Mouse (Mus musculus) embryonic facial prominence, embryonic 14.5 days (tissue): ENCODE measurements at regions not wholly inside any gene's neighbourhood (a gene's known extent, or its start where the extent isn't known, plus 50 kb on each side); places are given as distances from the start of the nearest gene placed in this dataset.

Source experiments
- ATAC-seq: fragments of 200-750 bp; cut with Nextera tagmentation; 2 replicates; pipeline ENCODE4 v1.8.0; 2017; ENCODE audit warnings: low read depth, moderate number of reproducible peaks, moderate TSS enrichment
- DNase-seq: peaks from one replicate; pipeline ENCODE4 v3.0.0-alpha.2; 2015; ENCODE audit warnings: low spot score
- H3K27ac ChIP-seq: fragments of 300-500 bp; sonication (generic); replicated peaks from 2 replicates; pipeline ENCODE4 v1.5.1; 2014; ENCODE audit warnings: low read depth, mild to moderate bottlenecking, low read length, moderate library complexity
- H3K27me3 ChIP-seq: fragments of 300-500 bp; sonication (generic); replicated peaks from 2 replicates; pipeline ENCODE4 v1.6.1; 2014; ENCODE audit warnings: low read length; ENCODE audit not compliant: control insufficient read depth, insufficient read depth
- H3K36me3 ChIP-seq: fragments of 300-500 bp; sonication (generic); 2 replicates; pipeline ENCODE4 v1.6.1; 2014; ENCODE audit warnings: low read length, mixed read lengths; ENCODE audit not compliant: control insufficient read depth, insufficient read depth
- H3K4me1 ChIP-seq: fragments of 300-500 bp; sonication (generic); 2 replicates; pipeline ENCODE4 v1.6.1; 2014; ENCODE audit warnings: antibody characterized with exemption, low read length; ENCODE audit not compliant: control insufficient read depth, insufficient read depth
- H3K4me2 ChIP-seq: fragments of 300-500 bp; sonication (generic); 2 replicates; pipeline ENCODE4 v1.6.1; 2014; ENCODE audit warnings: low read depth, mild to moderate bottlenecking, low read length, moderate library complexity, mixed read lengths
- H3K4me3 ChIP-seq: fragments of 300-500 bp; sonication (generic); 2 replicates; pipeline ENCODE4 v1.5.1; 2014; ENCODE audit warnings: low read depth, mild to moderate bottlenecking, low read length
- H3K9ac ChIP-seq: fragments of 300-500 bp; sonication (generic); 2 replicates; pipeline ENCODE4 v1.6.1; 2014; ENCODE audit warnings: low read depth, mild to moderate bottlenecking, low read length, moderate library complexity, mixed read lengths
- H3K9me3 ChIP-seq: fragments of 300-500 bp; sonication (generic); 2 replicates; pipeline ENCODE4 v1.6.1; 2016; ENCODE audit warnings: low read length; ENCODE audit not compliant: control insufficient read depth
- WGBS: fragments of 180-500 bp; shearing (Covaris S2); extraction: QIAGEN DNeasy Blood & Tissue Kit; methylation state at CpG from one replicate; pipeline ENCODE4 v1.1.7; 2014; 5-methylcytosine and 5-hydroxymethylcytosine counted together

DNA sequence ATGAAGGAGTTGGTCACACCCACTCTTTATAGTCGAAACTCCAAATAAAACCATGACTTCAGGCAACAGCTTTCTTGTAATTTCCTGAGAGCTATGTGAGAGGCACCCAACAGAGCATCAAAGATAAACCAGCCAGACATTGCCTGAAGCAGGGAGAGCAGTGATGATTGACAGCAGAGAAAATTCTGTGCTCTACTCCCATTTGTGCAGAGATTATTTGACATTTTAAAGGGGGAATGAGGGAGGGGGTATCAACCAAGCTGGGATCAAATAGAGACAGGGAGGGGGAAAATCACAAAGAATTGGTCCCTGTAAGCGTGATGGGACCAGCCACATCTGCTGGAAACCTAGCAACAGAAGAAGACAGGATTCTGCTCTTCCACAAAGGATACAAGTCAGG is 1091.4 kb upstream of the Cdh9 start:
- Histone ChIP-seq H3K36me3 (no peaks in the 10 kb centered on the region), H3K4me1 (no peaks in the 10 kb centered on the region)

GRCm38 (mm10) chr15:15648734-15649133 is 1079.8 kb upstream of the Cdh9 start:
- 87% methylated on average over 5 of the region's 5 CpGs for WGBS
- no peaks in the 10 kb centered on the region for H3K9me3 ChIP-seq
- H3K4me1 ChIP-seq, result no peaks in the 10 kb centered on the region
- H3K27me3 ChIP-seq, result no peaks in the 10 kb centered on the region
- no peak overlapping the region for H3K27ac ChIP-seq
- ATAC-seq, result no peak
- H3K4me3 ChIP-seq, result no peak overlapping the region
- no peak overlapping the region for H3K9ac ChIP-seq
- no peak overlapping the region for H3K4me2 ChIP-seq
- H3K36me3 ChIP-seq, result no peaks in the 10 kb centered on the region
- no peak for DNase-seq

More for the DNA sequence above, 1091.4 kb upstream of the Cdh9 start:
- H3K27ac ChIP-seq, result no peak overlapping the region
- no peak overlapping the region for H3K4me3 ChIP-seq
- H3K9ac ChIP-seq, result no peak overlapping the region
- H3K9me3 ChIP-seq, result no peaks in the 10 kb centered on the region
- no peak overlapping the region for H3K4me2 ChIP-seq
- H3K27me3 ChIP-seq, result no peaks in the 10 kb centered on the region
- peak; percentile 1 for DNase-seq
- no peak for ATAC-seq
- 42% methylated on average over 2 of the region's 2 CpGs for WGBS

DNA sequence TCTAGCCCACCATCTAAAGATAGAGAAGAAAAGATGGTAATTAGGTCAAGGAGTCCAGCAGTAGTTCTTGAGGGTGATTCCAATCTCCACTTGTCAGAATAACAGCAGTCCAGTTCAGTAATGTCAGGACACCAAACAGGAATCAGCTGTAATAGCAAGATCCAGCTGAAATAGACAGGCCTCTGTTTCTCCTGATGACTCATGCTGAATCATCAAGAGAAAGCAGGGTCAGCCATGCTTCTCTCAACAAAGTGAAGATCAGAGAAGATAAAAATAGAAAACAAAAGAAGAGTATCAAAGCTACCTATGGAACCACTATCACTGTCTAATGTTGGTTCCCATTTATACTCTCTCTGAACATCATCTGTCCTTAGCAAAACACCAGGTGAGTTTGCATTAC is 1061.8 kb upstream of the Cdh9 start:
- no peak overlapping the region for H3K27ac ChIP-seq
- no peak overlapping the region for H3K9ac ChIP-seq
- no peaks in the 10 kb centered on the region for H3K36me3 ChIP-seq
- ATAC-seq, result no peak
- H3K4me1 ChIP-seq, result no peaks in the 10 kb centered on the region
- H3K9me3 ChIP-seq, result no peaks in the 10 kb centered on the region
- DNase-seq, result no peak
- H3K4me3 ChIP-seq, result no peak overlapping the region
- H3K4me2 ChIP-seq, result no peak overlapping the region
- H3K27me3 ChIP-seq, result no peaks in the 10 kb centered on the region

GRCm38 (mm10) chr15:15692713-15693112 is 1035.8 kb upstream of the Cdh9 start:
- H3K4me1 ChIP-seq, result no peaks in the 10 kb centered on the region
- H3K27ac ChIP-seq, result no peak overlapping the region
- no peaks in the 10 kb centered on the region for H3K36me3 ChIP-seq
- no peak overlapping the region for H3K9ac ChIP-seq
- ATAC-seq (no peak), DNase-seq (no peak)
- no peaks in the 10 kb centered on the region for H3K9me3 ChIP-seq
- 48% methylated on average over 2 of the region's 2 CpGs for WGBS
- H3K4me3 ChIP-seq, result no peak overlapping the region
- H3K27me3 ChIP-seq, result no peaks in the 10 kb centered on the region
- H3K4me2 ChIP-seq, result no peak overlapping the region

GRCm38 (mm10) chr15:15716694-15717093 is 1011.9 kb upstream of the Cdh9 start:
- Histone ChIP-seq H3K27ac (no peak overlapping the region), H3K4me1 (no peaks in the 10 kb centered on the region), H3K36me3 (no peaks in the 10 kb centered on the region), H3K4me3 (no peak overlapping the region), H3K4me2 (no peak overlapping the region), H3K9ac (no peak overlapping the region), H3K27me3 (no peaks in the 10 kb centered on the region), H3K9me3 (no peaks in the 10 kb centered on the region)
- 94% methylated on average over 2 of the region's 2 CpGs for WGBS
- ATAC-seq, result no peak
- no peak for DNase-seq

DNA sequence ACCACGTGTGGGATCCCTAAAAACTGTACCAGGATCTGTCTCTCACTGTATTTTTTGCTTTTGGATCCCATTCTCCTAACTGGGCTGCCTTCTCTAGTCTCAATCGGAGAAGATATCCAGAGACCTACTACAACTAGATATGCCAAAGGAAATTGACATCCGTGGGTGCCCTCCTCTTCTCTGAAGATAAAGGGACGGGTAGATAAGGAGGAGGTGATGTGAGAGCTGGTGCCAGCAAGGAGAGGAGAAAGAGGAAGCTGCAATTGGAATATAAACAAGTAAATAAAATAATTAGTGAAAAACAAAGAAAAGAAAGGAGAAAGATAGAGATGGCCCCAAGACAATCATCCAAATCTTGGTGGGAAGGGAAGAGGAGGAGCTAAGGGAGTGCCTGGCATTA is 986.6 kb upstream of the Cdh9 start:
- ATAC-seq, result no peak
- Histone ChIP-seq H3K9me3 (no peaks in the 10 kb centered on the region), H3K4me1 (no peaks in the 10 kb centered on the region), H3K27me3 (no peaks in the 10 kb centered on the region), H3K27ac (no peak overlapping the region), H3K4me2 (no peak overlapping the region), H3K4me3 (no peak overlapping the region), H3K36me3 (no peaks in the 10 kb centered on the region), H3K9ac (no peak overlapping the region)
- WGBS, result 79% methylated on average over 4 of the region's 4 CpGs
- no peak for DNase-seq

GRCm38 (mm10) chr15:15743011-15743410 is 985.5 kb upstream of the Cdh9 start:
- no peaks in the 10 kb centered on the region for H3K4me1 ChIP-seq
- H3K27ac ChIP-seq, result no peak overlapping the region
- H3K36me3 ChIP-seq, result no peaks in the 10 kb centered on the region
- DNase-seq, result no peak
- H3K4me2 ChIP-seq, result no peak overlapping the region
- H3K9ac ChIP-seq, result no peak overlapping the region
- 88% methylated on average over 5 of the region's 5 CpGs for WGBS
- H3K4me3 ChIP-seq, result no peak overlapping the region
- no peak for ATAC-seq
- H3K9me3 ChIP-seq, result no peaks in the 10 kb centered on the region
- H3K27me3 ChIP-seq, result no peaks in the 10 kb centered on the region
